Mouse (Mus musculus): Measurements from ENCODE around the gene Rtn4rl2. TPM values are rescaled to one million over a fixed set of nuclear protein-coding genes. Genes with fewer than 3 reads are reported as not detected.
"Not testable (repeated sequence)": the region's sequence is repeated elsewhere in the genome, so short reads cannot be mapped to it uniquely, and the experiment has no call there.

Rtn4rl2 gene
- polyA plus RNA-seq, 1 experiment = 2.7 TPM

DNA sequence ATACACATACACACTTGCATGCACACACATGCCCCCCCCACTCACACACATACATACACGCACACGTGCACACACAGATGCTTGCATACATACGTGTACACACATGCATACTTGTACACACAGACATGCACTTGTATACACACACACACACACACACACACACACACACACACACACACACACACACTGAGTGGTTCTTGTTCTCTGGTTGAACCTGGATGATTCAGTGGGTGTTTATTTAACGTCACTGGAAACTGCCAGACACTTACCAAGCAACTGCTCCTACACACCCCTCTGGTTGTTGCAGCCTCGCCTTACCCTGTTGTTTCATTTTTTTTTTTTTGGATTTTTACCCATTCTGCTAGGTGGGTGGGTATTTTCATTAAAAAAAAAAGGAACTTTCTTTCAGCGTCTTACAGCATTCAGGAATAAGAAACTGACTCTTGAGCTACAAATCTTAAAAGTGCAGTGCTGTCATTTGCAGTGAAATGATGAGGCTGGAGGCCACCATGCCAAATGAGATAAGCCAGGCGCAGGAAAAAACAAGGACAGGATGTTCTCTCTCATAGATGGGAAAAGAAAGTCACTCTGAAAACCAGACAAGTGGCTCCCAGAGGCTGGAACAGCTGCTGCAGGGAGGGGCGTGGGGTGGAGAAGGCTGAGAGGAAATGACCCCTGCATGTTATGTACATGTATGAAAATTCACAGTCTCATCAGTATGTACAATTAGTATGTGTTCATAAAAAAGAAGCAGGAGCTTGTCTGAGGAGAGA, 30.2 kb upstream of the Rtn4rl2 start:
- Histone ChIP-seq H3K4me3 (ENCODE audit: control insufficient read depth, low read depth, low read length) (no peak overlapping the region), H3K36me3 (ENCODE audit: control insufficient read depth, insufficient read depth, low read length) (no peaks in the 10 kb centered on the region), H3K27ac (ENCODE audit: control insufficient read depth, insufficient read depth, low read depth, low read length) (no peak overlapping the region), H3K4me1 (ENCODE audit: control insufficient read depth, insufficient read depth, low read length) (no peaks in the 10 kb centered on the region), H3K27me3 (ENCODE audit: control insufficient read depth, insufficient read depth, low read length) (no peaks in the 10 kb centered on the region)
- TF ChIP-seq POLR2A (IDR thresholded peaks at IDR 0.05; ENCODE audit: control insufficient read depth, low read depth, low read length) (no peak), CTCF (IDR thresholded peaks at IDR 0.05; ENCODE audit: control insufficient read depth, insufficient read depth, insufficient replicate concordance, low read depth, low read length) (no peak)

DNA sequence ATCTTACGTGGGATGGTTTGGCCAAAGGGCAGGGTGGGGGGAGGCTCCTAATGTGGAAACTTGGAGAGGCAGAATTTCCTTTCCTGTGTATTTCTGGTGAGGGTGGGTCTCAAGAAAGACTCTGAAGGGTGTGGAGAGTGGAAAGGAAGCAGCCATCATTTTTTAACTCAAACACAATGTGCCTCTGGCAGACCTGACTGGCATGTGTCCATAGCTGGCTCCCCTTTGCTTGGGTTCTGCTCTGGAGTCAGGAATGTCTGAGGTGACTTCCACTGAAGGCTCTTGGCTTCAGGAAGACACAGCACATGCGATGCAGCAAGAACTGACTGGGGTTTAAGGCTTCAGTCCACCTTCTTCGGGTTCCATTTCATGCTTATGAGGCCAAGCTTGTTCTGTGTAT, 28.8 kb upstream of the Rtn4rl2 start:
- Histone ChIP-seq H3K27ac (ENCODE audit: control insufficient read depth, insufficient read depth, low read depth, low read length) (no peak overlapping the region), H3K4me3 (ENCODE audit: control insufficient read depth, low read depth, low read length) (no peak overlapping the region), H3K4me1 (ENCODE audit: control insufficient read depth, insufficient read depth, low read length) (no peaks in the 10 kb centered on the region), H3K36me3 (ENCODE audit: control insufficient read depth, insufficient read depth, low read length) (no peaks in the 10 kb centered on the region), H3K27me3 (ENCODE audit: control insufficient read depth, insufficient read depth, low read length) (no peaks in the 10 kb centered on the region)
- TF ChIP-seq POLR2A (IDR thresholded peaks at IDR 0.05; ENCODE audit: control insufficient read depth, low read depth, low read length) (no peak), CTCF (IDR thresholded peaks at IDR 0.05; ENCODE audit: control insufficient read depth, insufficient read depth, insufficient replicate concordance, low read depth, low read length) (no peak)

DNA sequence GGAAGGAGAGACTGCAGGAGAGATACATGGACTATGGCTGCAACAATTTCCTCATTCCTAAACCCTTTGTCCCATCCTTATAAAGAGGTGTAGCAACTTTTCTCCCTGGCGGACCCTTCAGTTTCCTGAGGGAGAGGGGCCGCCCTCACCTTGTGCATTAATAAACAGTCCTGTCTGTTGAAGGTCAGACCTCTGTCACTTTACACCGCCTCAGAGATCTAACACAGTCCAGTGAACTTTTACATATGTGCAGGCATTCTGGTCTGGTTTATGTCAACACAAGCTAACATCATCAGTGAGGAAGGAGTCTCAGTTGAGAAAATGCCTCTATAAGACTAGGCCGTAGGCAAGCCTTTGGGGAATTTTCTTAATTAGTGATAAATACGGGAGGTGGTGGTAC, 27.4 kb upstream of the Rtn4rl2 start:
- Histone ChIP-seq H3K4me1 (ENCODE audit: control insufficient read depth, insufficient read depth, low read length) (no peaks in the 10 kb centered on the region), H3K27me3 (ENCODE audit: control insufficient read depth, insufficient read depth, low read length) (no peaks in the 10 kb centered on the region), H3K27ac (ENCODE audit: control insufficient read depth, insufficient read depth, low read depth, low read length) (no peak overlapping the region), H3K4me3 (ENCODE audit: control insufficient read depth, low read depth, low read length) (no peak overlapping the region), H3K36me3 (ENCODE audit: control insufficient read depth, insufficient read depth, low read length) (no peaks in the 10 kb centered on the region)
- TF ChIP-seq CTCF (IDR thresholded peaks at IDR 0.05; ENCODE audit: control insufficient read depth, insufficient read depth, insufficient replicate concordance, low read depth, low read length) (no peak), POLR2A (IDR thresholded peaks at IDR 0.05; ENCODE audit: control insufficient read depth, low read depth, low read length) (no peak)

DNA sequence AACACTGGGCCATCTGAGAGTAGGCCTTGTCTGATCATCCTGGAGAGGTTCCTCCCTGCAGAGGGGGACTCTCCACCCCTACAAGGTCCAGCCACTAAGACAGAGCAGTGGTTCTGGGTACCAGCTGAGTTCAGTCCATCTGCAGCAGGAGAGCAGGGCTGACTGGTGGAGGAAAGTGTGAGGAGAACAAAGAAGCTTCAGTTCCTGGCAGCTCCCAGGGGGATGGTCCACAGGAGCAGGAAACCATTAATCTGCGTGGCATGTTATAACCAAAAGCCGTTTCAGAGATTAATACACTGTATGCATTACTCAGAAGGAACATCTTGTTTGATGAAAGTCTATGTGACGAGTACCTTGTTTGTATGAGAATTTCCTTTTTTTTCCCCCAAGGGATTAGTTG, 26.2 kb upstream of the Rtn4rl2 start:
- TF ChIP-seq CTCF (IDR thresholded peaks at IDR 0.05; ENCODE audit: control insufficient read depth, insufficient read depth, insufficient replicate concordance, low read depth, low read length) (no peak), POLR2A (IDR thresholded peaks at IDR 0.05; ENCODE audit: control insufficient read depth, low read depth, low read length) (no peak)
- no peak overlapping the region for H3K27ac ChIP-seq (ENCODE audit: control insufficient read depth, insufficient read depth, low read depth, low read length)
- no peaks in the 10 kb centered on the region for H3K36me3 ChIP-seq (ENCODE audit: control insufficient read depth, insufficient read depth, low read length)
- no peaks in the 10 kb centered on the region for H3K4me1 ChIP-seq (ENCODE audit: control insufficient read depth, insufficient read depth, low read length)
- H3K27me3 ChIP-seq (ENCODE audit: control insufficient read depth, insufficient read depth, low read length) = no peaks in the 10 kb centered on the region
- H3K4me3 ChIP-seq (ENCODE audit: control insufficient read depth, low read depth, low read length) = no peak overlapping the region

DNA sequence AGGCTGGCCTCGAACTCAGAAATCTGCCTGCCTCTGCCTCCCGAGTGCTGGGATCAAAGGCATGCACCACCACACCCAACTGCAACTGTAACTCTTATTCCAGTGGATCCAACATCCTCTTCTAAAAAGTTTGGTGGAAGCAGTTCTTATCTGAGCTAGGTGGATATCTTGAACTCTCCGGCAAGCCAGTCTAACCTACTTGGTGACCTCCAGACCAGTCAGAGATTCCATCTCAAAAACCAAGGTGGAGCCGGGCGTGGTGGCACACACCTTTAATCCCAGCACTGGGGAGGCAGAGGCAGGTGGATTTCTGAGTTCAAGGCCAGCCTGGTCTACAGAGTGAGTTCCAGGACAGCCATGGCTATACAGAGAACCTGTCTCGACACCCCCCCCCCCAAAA, 10.2 kb upstream of the Rtn4rl2 start:
- H3K27ac ChIP-seq (ENCODE audit: control insufficient read depth, insufficient read depth, low read depth, low read length); H3K36me3 ChIP-seq (ENCODE audit: control insufficient read depth, insufficient read depth, low read length); H3K4me3 ChIP-seq (ENCODE audit: control insufficient read depth, low read depth, low read length); H3K4me1 ChIP-seq (ENCODE audit: control insufficient read depth, insufficient read depth, low read length); H3K27me3 ChIP-seq (ENCODE audit: control insufficient read depth, insufficient read depth, low read length): not testable (repeated sequence)

DNA sequence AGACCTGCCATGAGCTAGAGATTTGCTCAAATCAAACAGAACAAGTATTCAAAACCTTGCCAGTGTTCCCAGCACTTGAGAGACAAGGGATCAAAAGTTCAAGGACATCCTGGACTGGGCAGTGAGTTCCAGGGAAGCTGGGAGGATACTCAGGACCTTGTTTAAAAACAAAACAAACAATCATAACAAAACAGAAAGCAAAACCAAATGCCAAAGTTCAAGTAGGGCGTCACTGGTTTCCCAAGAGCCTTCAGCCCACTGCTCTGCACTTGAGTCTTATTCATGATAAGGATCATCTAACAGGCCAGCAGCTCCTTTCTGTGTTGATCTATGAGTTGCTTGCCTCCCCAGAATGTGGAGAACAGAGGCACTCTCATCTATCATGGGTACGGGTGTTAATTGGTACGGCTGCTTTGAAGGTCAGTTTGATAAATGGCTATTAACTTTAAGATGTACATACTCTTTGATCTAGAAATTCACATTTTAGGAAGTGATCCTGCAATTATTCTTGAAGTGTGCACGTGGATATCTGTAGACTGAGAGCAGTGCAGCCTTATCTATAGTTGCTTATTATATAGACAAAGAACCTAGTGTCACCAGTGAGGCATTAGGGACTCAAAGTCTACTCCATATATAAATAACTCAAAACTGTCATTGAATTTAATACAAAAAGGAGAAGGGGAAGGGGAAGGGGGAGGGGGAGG, 9.1 kb upstream of the Rtn4rl2 start:
- Histone ChIP-seq H3K27me3 (ENCODE audit: control insufficient read depth, insufficient read depth, low read length) (no peaks in the 10 kb centered on the region), H3K4me3 (ENCODE audit: control insufficient read depth, low read depth, low read length) (no peak overlapping the region), H3K4me1 (ENCODE audit: control insufficient read depth, insufficient read depth, low read length) (no peaks in the 10 kb centered on the region), H3K36me3 (ENCODE audit: control insufficient read depth, insufficient read depth, low read length) (no peaks in the 10 kb centered on the region), H3K27ac (ENCODE audit: control insufficient read depth, insufficient read depth, low read depth, low read length) (no peak overlapping the region)
- TF ChIP-seq POLR2A (IDR thresholded peaks at IDR 0.05; ENCODE audit: control insufficient read depth, low read depth, low read length) (no peak), CTCF (IDR thresholded peaks at IDR 0.05; ENCODE audit: control insufficient read depth, insufficient read depth, insufficient replicate concordance, low read depth, low read length) (no peak)

DNA sequence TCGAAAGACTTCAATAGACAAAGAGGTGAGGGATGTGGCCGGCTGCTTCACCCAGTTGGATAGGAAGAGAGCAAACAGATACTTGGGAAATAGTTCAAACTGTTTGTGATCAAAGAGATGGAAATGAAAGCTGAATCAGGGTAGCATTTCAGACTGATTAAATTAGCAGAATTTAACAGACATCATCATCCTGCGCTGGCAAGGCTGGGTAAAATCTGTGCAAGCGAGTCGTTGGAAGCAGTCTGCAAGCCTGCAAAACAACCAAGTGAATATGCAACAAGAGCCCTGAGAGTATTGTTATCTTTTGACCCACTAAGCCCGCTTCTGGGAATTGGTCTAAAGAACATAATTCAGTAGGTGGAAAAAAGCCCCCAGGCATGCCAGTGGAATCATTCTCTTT, 6.8 kb upstream of the Rtn4rl2 start:
- Histone ChIP-seq H3K4me3 (ENCODE audit: control insufficient read depth, low read depth, low read length) (no peak overlapping the region), H3K27ac (ENCODE audit: control insufficient read depth, insufficient read depth, low read depth, low read length) (no peak overlapping the region), H3K36me3 (ENCODE audit: control insufficient read depth, insufficient read depth, low read length) (no peaks in the 10 kb centered on the region), H3K4me1 (ENCODE audit: control insufficient read depth, insufficient read depth, low read length) (peaks cover 7% of the 10 kb centered on the region), H3K27me3 (ENCODE audit: control insufficient read depth, insufficient read depth, low read length) (no peaks in the 10 kb centered on the region)
- TF ChIP-seq POLR2A (IDR thresholded peaks at IDR 0.05; ENCODE audit: control insufficient read depth, low read depth, low read length) (no peak), CTCF (IDR thresholded peaks at IDR 0.05; ENCODE audit: control insufficient read depth, insufficient read depth, insufficient replicate concordance, low read depth, low read length) (no peak)
